Mouse (Mus musculus) embryonic facial prominence, embryonic 11.5 days (tissue): ENCODE data around the gene Hmox1. TPM values are rescaled to one million over a fixed set of nuclear protein-coding genes. Genes with fewer than 3 reads are reported as not detected.

Experiments used
- ATAC-seq: fragments of 200-750 bp; cut with Nextera tagmentation; replicated peaks from 2 replicates; pipeline ENCODE4 v1.8.0; 2017; ENCODE audit warnings: low read depth; ENCODE audit not compliant: insufficient number of reproducible peaks, low FRiP score, low TSS enrichment
- DNase-seq: peaks from one replicate; pipeline ENCODE4 v3.0.0-alpha.2; 2015; ENCODE audit warnings: low spot score
- H3K27ac ChIP-seq: fragments of 300-500 bp; sonication (generic); replicated peaks from 2 replicates; pipeline ENCODE4 v1.5.1; 2014; ENCODE audit warnings: mild to moderate bottlenecking, low read depth, low read length, control low read depth
- H3K27me3 ChIP-seq: fragments of 300-500 bp; sonication (generic); 2 replicates; pipeline ENCODE4 v1.6.1; 2014; ENCODE audit warnings: mild to moderate bottlenecking, low read length, moderate library complexity, mixed read lengths; ENCODE audit not compliant: control insufficient read depth, insufficient read depth
- H3K36me3 ChIP-seq: fragments of 300-500 bp; sonication (generic); replicated peaks from 2 replicates; pipeline ENCODE4 v1.6.1; 2014; ENCODE audit warnings: low read depth, mild to moderate bottlenecking, low read length, moderate library complexity, mixed read lengths; ENCODE audit not compliant: control insufficient read depth, insufficient read depth
- H3K4me1 ChIP-seq: fragments of 300-500 bp; sonication (generic); 2 replicates; pipeline ENCODE4 v1.6.1; 2014; ENCODE audit warnings: low read length, mixed read lengths; ENCODE audit not compliant: control insufficient read depth, insufficient read depth
- H3K4me2 ChIP-seq: fragments of 300-500 bp; sonication (generic); 2 replicates; pipeline ENCODE4 v1.6.1; 2014; ENCODE audit warnings: low read depth, mild to moderate bottlenecking, control low read depth, low read length, moderate library complexity
- H3K4me3 ChIP-seq: fragments of 300-500 bp; sonication (generic); 2 replicates; pipeline ENCODE4 v1.5.1; 2014; ENCODE audit warnings: low read depth, low read length, control low read depth
- H3K9ac ChIP-seq: fragments of 300-500 bp; sonication (generic); replicated peaks from 2 replicates; pipeline ENCODE4 v1.6.1; 2014; ENCODE audit warnings: mild to moderate bottlenecking, control low read depth, low read length
- H3K9me3 ChIP-seq: fragments of 300-500 bp; sonication (generic); replicated peaks from 2 replicates; pipeline ENCODE4 v1.6.1; 2016; ENCODE audit warnings: mild to moderate bottlenecking, low read length, inconsistent platforms, mixed read lengths; ENCODE audit not compliant: control insufficient read depth
- WGBS: fragments of 180-500 bp; shearing (Covaris S2); extraction: QIAGEN DNeasy Blood & Tissue Kit; methylation state at CpG from one replicate; pipeline ENCODE4 v1.1.7; 2014; 5-methylcytosine and 5-hydroxymethylcytosine counted together
- polyA plus RNA-seq: library from polyadenylated mRNA; unstranded; fragments of >200 nt; fragmentation: Nextera tagmentation; extraction: Ambion mirVana; gene quantifications from 2 replicates; pipeline ENCODE4 v1.2.1, GENCODE M21; 2014

The Hmox1 gene
- polyA plus RNA-seq = 16.0 and 18.0 TPM in 2 replicates

DNA sequence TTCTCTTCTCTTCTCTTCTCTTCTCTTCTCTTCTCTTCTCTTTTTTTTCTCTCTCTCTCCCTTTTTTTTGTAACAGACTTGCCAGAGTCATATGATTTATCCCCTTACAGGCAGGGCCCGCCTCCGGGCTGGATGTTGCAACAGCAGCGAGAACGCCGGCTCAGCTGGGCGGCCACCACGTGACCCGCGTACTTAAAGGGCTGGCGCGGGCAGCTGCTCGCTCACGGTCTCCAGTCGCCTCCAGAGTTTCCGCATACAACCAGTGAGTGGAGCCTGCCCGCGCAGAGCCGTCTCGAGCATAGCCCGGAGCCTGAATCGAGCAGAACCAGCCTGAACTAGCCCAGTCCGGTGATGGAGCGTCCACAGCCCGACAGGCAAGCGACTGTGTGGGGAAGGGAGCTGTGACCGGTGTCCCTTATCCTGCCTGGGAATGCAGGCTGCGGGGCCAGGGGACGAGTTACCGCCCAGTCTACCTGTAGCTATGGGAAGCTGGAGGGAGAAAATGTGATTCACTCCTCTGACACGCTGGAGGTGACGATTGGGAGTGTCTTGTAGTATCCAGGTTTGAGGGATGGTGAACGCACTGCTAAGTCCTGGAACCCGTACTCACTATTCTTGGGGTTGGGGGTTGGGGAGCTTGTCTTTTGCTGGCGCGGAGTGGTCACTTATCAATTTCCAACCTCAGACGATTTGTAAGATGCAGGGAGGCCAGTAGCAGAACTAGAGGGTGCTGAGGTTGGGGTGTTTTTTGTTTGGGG is at the start of gene Hmox1:
TSS of gene Hmox1 (plus strand) at position 223 of the 758 bp plus-strand sequence.
- Histone ChIP-seq H3K27ac (no peak within 1 kb of the TSS), H3K9me3 (no peaks in the 10 kb centered on the region), H3K9ac (peak within 1 kb of the TSS; percentile 76), H3K27me3 (no peaks in the 10 kb centered on the region), H3K4me1 (no peaks in the 10 kb centered on the region), H3K36me3 (no peaks in the 10 kb centered on the region), H3K4me3 (peak within 1 kb of the TSS; percentile 60), H3K4me2 (peak within 1 kb of the TSS; percentile 86)
- DNase-seq (peak; percentile 93), ATAC-seq (peak; percentile 88)
- under 1% methylated on average over 36 of the region's 36 CpGs for WGBS

DNA sequence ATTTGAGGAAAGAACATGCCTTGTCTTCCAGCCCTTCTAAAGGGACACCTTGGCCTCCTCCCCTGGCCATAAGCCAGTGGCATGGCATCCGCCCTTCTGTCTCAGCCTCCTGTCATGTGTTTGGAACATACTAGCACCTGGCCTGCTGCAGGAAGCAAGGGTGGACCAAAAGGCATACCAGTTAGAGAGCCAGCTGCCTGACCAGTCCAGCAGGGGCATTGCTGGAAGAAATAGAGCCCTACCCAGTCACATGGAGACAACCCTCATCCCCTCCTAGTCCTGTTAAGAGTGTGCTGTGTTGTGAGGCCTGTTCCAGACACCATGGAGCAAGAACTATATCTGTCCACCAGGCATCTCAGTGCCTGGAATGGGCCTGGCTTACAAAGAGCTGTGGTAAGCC is 47.1 kb upstream of the Hmox1 start:
- Histone ChIP-seq H3K4me3 (no peak overlapping the region), H3K4me2 (no peak overlapping the region), H3K4me1 (no peaks in the 10 kb centered on the region), H3K9me3 (no peaks in the 10 kb centered on the region), H3K36me3 (no peaks in the 10 kb centered on the region), H3K27ac (no peak overlapping the region), H3K9ac (no peak overlapping the region), H3K27me3 (no peaks in the 10 kb centered on the region)
- DNase-seq (no peak), ATAC-seq (no peak)
- 92% methylated on average over 1 of the region's 1 CpGs for WGBS

DNA sequence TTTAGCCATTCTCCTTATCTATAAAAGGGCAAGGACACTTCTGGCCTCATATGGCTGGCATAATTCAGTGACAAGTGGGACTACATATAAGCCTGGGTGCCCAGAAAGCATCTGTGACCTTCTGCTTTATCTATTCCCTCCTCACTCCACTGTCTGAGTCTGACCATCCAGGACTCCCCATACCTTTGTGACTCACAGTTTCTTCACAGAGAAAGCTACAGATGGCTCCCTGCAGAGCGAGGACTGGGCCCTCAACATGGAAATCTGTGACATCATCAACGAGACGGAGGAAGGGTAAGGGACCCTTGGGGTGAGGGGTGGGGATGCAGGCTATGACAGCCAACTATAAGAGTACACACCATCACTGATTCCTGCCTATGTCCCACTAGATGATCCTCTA is 45.6 kb upstream of the Hmox1 start:
- no peak for ATAC-seq
- WGBS = 91% methylated on average over 3 of the region's 3 CpGs
- Histone ChIP-seq H3K4me1 (no peaks in the 10 kb centered on the region), H3K27me3 (no peaks in the 10 kb centered on the region), H3K27ac (no peak overlapping the region), H3K4me3 (no peak overlapping the region), H3K36me3 (no peaks in the 10 kb centered on the region), H3K4me2 (no peak overlapping the region), H3K9ac (no peak overlapping the region), H3K9me3 (no peaks in the 10 kb centered on the region)
- DNase-seq = no peak

DNA sequence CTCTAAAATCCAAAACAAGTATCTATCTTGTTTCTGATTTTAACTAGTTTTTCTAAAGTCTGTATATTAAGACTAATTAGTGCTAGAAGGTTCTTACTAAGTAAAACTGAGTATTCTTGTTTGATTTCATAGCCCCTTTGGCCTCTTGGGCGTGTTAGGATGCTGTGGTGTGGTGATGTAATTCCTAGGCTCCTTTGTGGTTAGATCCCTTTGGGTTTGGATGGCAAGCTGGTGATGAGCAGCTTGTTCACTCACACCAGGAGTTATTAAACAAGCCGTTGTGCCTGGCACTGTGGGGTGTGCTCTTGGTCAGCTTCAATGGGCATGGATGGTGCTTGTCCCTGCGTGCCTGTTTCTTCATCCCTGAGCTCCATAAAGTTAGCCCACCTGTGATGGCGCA is 40.1 kb upstream of the Hmox1 start:
- 94% methylated on average over 4 of the region's 4 CpGs for WGBS
- Histone ChIP-seq H3K9me3 (no peaks in the 10 kb centered on the region), H3K27me3 (no peaks in the 10 kb centered on the region), H3K4me3 (no peak overlapping the region), H3K4me1 (no peaks in the 10 kb centered on the region), H3K9ac (no peak overlapping the region), H3K36me3 (no peaks in the 10 kb centered on the region), H3K27ac (no peak overlapping the region), H3K4me2 (no peak overlapping the region)
- ATAC-seq (no peak), DNase-seq (no peak)

DNA sequence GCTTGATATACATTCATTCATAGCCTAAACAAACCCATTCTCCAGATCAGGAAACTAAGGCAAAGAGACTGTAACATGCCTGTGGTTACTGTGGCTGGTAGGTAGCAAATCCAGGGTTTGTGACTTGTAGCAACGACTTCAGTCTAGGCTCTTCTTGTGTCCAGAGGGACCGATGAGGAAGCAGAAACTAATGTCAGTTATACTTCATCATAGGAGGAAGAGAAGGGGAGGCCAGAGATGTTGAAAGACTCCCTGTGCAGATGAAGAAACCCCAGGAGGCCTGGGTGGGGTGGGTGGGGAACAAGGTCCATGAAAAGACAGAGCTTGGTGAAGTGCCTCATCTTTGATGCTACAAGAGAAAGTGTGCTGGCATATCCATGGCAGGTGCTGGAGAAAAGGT is 37.7 kb upstream of the Hmox1 start:
- no peak for DNase-seq
- Histone ChIP-seq H3K36me3 (no peaks in the 10 kb centered on the region), H3K4me3 (no peak overlapping the region), H3K27ac (no peak overlapping the region), H3K9ac (no peak overlapping the region), H3K27me3 (no peaks in the 10 kb centered on the region), H3K4me2 (no peak overlapping the region), H3K9me3 (no peaks in the 10 kb centered on the region), H3K4me1 (no peaks in the 10 kb centered on the region)
- no peak for ATAC-seq
- WGBS = 96% methylated on average over 2 of the region's 2 CpGs

DNA sequence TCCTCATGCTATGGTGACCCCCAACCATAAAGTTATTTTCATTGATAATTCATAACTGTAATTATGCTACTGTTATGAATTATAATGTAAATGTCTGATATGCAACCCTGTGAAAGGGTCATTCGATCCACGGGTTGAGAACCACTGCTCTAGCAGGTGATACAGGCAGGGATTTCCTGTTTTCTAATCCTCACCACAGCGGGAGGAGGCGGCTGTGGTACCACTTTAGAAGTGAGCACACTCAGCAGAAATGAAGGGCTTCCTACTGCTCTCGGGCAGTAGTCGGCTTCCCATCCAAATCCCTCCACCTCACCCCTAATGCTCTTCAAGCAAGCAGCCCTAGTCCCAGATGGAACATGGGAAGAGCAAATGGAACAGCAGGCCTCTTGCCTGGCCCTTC is 33.4 kb upstream of the Hmox1 start:
- no peak overlapping the region for H3K4me3 ChIP-seq
- no peak overlapping the region for H3K4me2 ChIP-seq
- H3K27me3 ChIP-seq = no peaks in the 10 kb centered on the region
- no peaks in the 10 kb centered on the region for H3K9me3 ChIP-seq
- no peak for DNase-seq
- H3K27ac ChIP-seq = no peak overlapping the region
- WGBS = 81% methylated on average over 6 of the region's 6 CpGs
- no peaks in the 10 kb centered on the region for H3K4me1 ChIP-seq
- H3K36me3 ChIP-seq = no peaks in the 10 kb centered on the region
- H3K9ac ChIP-seq = no peak overlapping the region
- no peak for ATAC-seq

DNA sequence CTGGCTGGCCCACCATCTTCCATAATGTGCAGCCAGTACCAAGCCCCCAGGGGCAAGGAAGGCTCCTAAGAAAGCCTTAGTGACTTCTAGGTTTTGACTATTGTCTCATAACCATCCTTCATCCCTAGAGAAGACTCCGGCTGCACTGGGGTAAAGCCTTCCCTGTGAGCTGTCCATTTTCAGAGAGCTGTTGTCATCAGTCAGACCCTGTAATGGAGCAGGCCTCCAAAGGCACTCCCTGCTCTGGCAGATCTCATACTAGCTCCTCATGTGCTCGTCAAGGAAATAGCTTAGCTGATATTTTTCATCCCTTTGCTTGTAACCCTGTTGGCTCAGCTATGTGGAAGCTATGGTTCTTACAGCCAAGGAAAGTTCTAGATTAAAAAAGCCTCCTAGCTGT is 32.6 kb upstream of the Hmox1 start:
- Histone ChIP-seq H3K27me3 (no peaks in the 10 kb centered on the region), H3K27ac (no peak overlapping the region), H3K36me3 (no peaks in the 10 kb centered on the region), H3K4me2 (no peak overlapping the region), H3K9ac (no peak overlapping the region), H3K4me3 (no peak overlapping the region), H3K4me1 (no peaks in the 10 kb centered on the region), H3K9me3 (no peaks in the 10 kb centered on the region)
- ATAC-seq = no peak
- 72% methylated on average over 2 of the region's 2 CpGs for WGBS
- DNase-seq = no peak

DNA sequence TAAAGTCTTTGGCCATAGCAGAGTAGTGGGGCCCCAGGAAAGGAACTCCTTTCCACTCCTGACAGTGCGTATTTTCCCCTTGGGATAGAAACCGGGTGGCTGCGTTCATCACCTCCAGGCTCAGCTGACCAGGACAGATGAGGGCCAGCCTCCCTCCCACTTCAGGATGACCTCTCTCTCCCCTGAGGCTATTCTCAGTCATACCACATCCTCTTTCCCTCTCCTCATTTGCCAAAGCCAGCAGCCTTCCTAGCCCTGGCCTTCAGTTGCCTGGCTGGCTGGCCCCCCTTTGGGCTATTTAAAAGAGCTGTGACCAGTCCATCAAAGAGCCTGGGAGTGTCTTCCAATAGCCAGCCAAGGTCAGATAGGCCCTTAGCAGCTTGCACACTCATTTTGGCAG is 30.1 kb upstream of the Hmox1 start:
- DNase-seq (no peak), ATAC-seq (no peak)
- Histone ChIP-seq H3K27ac (no peak overlapping the region), H3K4me1 (no peaks in the 10 kb centered on the region), H3K4me2 (no peak overlapping the region), H3K27me3 (no peaks in the 10 kb centered on the region), H3K9ac (no peak overlapping the region), H3K9me3 (no peaks in the 10 kb centered on the region), H3K36me3 (no peaks in the 10 kb centered on the region), H3K4me3 (no peak overlapping the region)
- 69% methylated on average over 3 of the region's 3 CpGs for WGBS
